Mouse (Mus musculus) midbrain, embryonic 14.5 days (tissue): ENCODE measurements around the gene Slc24a2. TPM values are rescaled to one million over a fixed set of nuclear protein-coding genes. Genes with fewer than 3 reads are reported as not detected.

Experiments
- ATAC-seq: fragments of 200-750 bp; cut with Nextera tagmentation; 2 replicates; pipeline ENCODE4 v1.8.0; 2017; ENCODE audit warnings: moderate number of reproducible peaks, moderate library complexity; ENCODE audit not compliant: low FRiP score, low TSS enrichment
- DNase-seq: peaks from one replicate; pipeline ENCODE4 v3.0.0-alpha.2; 2015
- H3K27ac ChIP-seq: fragments of 300-500 bp; sonication (generic); replicated peaks from 2 replicates; pipeline ENCODE4 v1.5.1; 2014; ENCODE audit warnings: mild to moderate bottlenecking, low read depth, low read length, moderate library complexity
- H3K27me3 ChIP-seq: fragments of 300-500 bp; sonication (generic); 2 replicates; pipeline ENCODE4 v1.6.1; 2014; ENCODE audit warnings: low read length, control low read depth, mixed read lengths; ENCODE audit not compliant: control insufficient read depth, insufficient read depth
- H3K36me3 ChIP-seq: fragments of 300-500 bp; sonication (generic); 2 replicates; pipeline ENCODE4 v1.6.1; 2014; ENCODE audit warnings: low read length, control low read depth; ENCODE audit not compliant: control insufficient read depth, insufficient read depth
- H3K4me1 ChIP-seq: fragments of 300-500 bp; sonication (generic); 2 replicates; pipeline ENCODE4 v1.6.1; 2014; ENCODE audit warnings: mild to moderate bottlenecking, antibody characterized with exemption, low read length, control low read depth; ENCODE audit not compliant: control insufficient read depth, insufficient read depth
- H3K4me2 ChIP-seq: fragments of 300-500 bp; sonication (generic); 2 replicates; pipeline ENCODE4 v1.6.1; 2014; ENCODE audit warnings: mild to moderate bottlenecking, low read length, moderate library complexity
- H3K4me3 ChIP-seq: fragments of 300-500 bp; sonication (generic); replicated peaks from 2 replicates; pipeline ENCODE4 v1.5.1; 2014; ENCODE audit warnings: low read depth, low read length
- H3K9ac ChIP-seq: fragments of 300-500 bp; sonication (generic); replicated peaks from 2 replicates; pipeline ENCODE4 v1.6.1; 2014; ENCODE audit warnings: mild to moderate bottlenecking, low read length, moderate library complexity
- H3K9me3 ChIP-seq: fragments of 300-500 bp; sonication (generic); 2 replicates; pipeline ENCODE4 v1.6.1; 2016; ENCODE audit warnings: low read length, control low read depth, mixed read lengths; ENCODE audit not compliant: control insufficient read depth
- WGBS: fragments of 180-500 bp; shearing (Covaris S2); extraction: QIAGEN DNeasy Blood & Tissue Kit; methylation state at CpG from one replicate; pipeline ENCODE4 v1.1.7; 2014; 5-methylcytosine and 5-hydroxymethylcytosine counted together
- polyA plus RNA-seq: library from polyadenylated mRNA; unstranded; fragments of >200 nt; fragmentation: Nextera tagmentation; extraction: Ambion mirVana; gene quantifications from 2 replicates; pipeline ENCODE4 v1.2.1, GENCODE M21; 2014

Gene Slc24a2
- polyA plus RNA-seq, 1 experiment from 2014 or later = 4.0 TPM

- H3K9ac ChIP-seq = no peak overlapping the region
- H3K36me3 ChIP-seq = no peaks in the 10 kb centered on the region
- ATAC-seq (no peak), DNase-seq (peak; percentile 21)
- no peaks in the 10 kb centered on the region for H3K9me3 ChIP-seq
- peaks cover 6% of the 10 kb centered on the region; the same call in 1 of the 2 replicates for H3K4me1 ChIP-seq
- 56% methylated on average over 3 of the region's 3 CpGs for WGBS
- H3K4me3 ChIP-seq = no peak overlapping the region
- H3K27ac ChIP-seq = 0 out of 2 replicates have a peak overlapping the region, but pooled peaks have one; percentile 5
- no peaks in the 10 kb centered on the region for H3K27me3 ChIP-seq
- H3K4me2 ChIP-seq = no peak overlapping the region
Measured at GRCm38 (mm10) chr4:87210533-87210932, 19.7 kb downstream of the Slc24a2 start.

DNA sequence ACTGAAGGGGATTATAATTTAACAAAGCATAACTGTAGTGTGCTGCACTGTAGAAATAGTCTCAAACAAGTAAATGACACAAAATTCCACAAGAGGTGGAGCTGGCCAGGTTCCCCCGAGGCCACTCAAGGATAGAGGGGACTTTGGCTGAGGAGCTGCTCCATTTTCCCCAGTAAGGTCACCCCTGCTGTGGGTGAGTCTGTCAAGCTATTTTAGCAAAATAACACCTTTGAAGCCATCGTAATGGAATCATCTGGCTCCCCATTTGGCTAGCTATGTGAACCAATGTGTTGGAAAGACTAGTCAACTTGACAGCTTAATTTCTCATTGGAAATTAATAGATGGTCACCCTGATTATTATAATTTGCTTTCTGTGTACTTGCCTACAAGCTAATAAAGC is 28.2 kb downstream of the Slc24a2 start:
- Histone ChIP-seq H3K27ac (no peak overlapping the region), H3K9me3 (no peaks in the 10 kb centered on the region), H3K9ac (no peak overlapping the region), H3K4me2 (no peak overlapping the region), H3K4me3 (no peak overlapping the region), H3K36me3 (no peaks in the 10 kb centered on the region), H3K4me1 (no peaks in the 10 kb centered on the region), H3K27me3 (no peaks in the 10 kb centered on the region)
- ATAC-seq (no peak), DNase-seq (no peak)
- 76% methylated on average over 2 of the region's 2 CpGs for WGBS

- H3K4me2 ChIP-seq = no peak overlapping the region
- no peak overlapping the region for H3K4me3 ChIP-seq
- H3K27ac ChIP-seq = no peak overlapping the region
- H3K36me3 ChIP-seq = no peaks in the 10 kb centered on the region
- H3K4me1 ChIP-seq = no peaks in the 10 kb centered on the region
- WGBS = 90% methylated on average over 3 of the region's 3 CpGs
- H3K9ac ChIP-seq = no peak overlapping the region
- no peak for DNase-seq
- ATAC-seq = no peak
- no peaks in the 10 kb centered on the region for H3K27me3 ChIP-seq
- no peaks in the 10 kb centered on the region for H3K9me3 ChIP-seq
Measured at GRCm38 (mm10) chr4:87201229-87201628, 29.0 kb downstream of the Slc24a2 start.

DNA sequence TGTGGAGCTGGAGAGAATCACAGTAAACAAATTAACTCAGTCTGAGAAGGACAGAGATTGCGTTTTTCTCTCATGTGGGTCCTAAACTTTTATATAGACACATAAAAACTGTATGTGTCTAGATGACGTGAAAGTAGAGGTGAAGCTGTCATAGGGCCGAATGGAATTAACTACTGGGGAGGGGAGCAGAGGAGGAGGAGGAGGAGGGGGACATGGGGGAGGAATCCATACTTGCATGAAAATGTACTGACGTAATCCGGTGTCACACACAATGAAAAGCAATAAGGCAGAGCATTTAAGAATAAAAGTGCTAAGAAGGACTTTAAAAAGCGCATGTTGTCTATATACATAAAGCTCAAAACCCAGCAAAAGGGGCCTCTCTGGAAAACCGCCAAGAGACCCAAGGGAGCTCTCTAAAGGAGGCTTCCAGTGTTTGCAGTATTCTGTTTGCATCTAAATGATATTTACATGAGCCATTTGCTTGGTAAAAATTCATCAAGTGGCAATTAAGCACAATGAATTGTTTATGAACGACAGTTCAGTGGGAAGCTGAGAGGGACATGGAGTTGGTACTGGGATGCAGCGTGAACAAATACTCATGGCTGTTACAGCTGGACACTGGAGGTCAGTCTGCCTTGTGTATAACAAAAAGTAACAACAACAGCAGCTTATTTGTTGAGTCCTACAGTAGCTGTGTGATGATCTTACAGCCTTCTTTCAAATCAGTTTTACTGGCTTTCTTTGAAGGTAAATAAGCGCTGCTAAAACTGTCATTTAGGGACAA is 45.9 kb downstream of the Slc24a2 start:
- 46% methylated on average over 10 of the region's 10 CpGs for WGBS
- DNase-seq (peak; percentile 57), ATAC-seq (no peak)
- H3K9me3 ChIP-seq = no peaks in the 10 kb centered on the region
- H3K4me3 ChIP-seq = no peak overlapping the region
- H3K4me2 ChIP-seq = no peak overlapping the region
- H3K27me3 ChIP-seq = no peaks in the 10 kb centered on the region
- H3K36me3 ChIP-seq = no peaks in the 10 kb centered on the region
- H3K9ac ChIP-seq = no peak overlapping the region
- H3K27ac ChIP-seq = 0 out of 2 replicates have a peak overlapping the region, but pooled peaks have one; percentile 2
- H3K4me1 ChIP-seq = peaks cover 6% of the 10 kb centered on the region

- Histone ChIP-seq H3K27me3 (no peaks in the 10 kb centered on the region), H3K36me3 (no peaks in the 10 kb centered on the region), H3K4me3 (no peak overlapping the region), H3K9ac (no peak overlapping the region), H3K9me3 (no peaks in the 10 kb centered on the region), H3K4me2 (no peak overlapping the region), H3K27ac (no peak overlapping the region), H3K4me1 (no peaks in the 10 kb centered on the region)
- no peak for DNase-seq
- no peak for ATAC-seq
- 75% methylated on average over 3 of the region's 3 CpGs for WGBS
Measured at GRCm38 (mm10) chr4:87177116-87177515, 53.2 kb downstream of the Slc24a2 start.

GRCm38 (mm10) chr4:87163945-87164344 is 66.3 kb downstream of the Slc24a2 start:
- Histone ChIP-seq H3K9me3 (no peaks in the 10 kb centered on the region), H3K9ac (no peak overlapping the region), H3K4me2 (no peak overlapping the region), H3K4me1 (no peaks in the 10 kb centered on the region), H3K4me3 (no peak overlapping the region), H3K36me3 (no peaks in the 10 kb centered on the region), H3K27ac (no peak overlapping the region), H3K27me3 (no peaks in the 10 kb centered on the region)
- DNase-seq (no peak), ATAC-seq (no peak)
- 81% methylated on average over 6 of the region's 6 CpGs for WGBS

DNA sequence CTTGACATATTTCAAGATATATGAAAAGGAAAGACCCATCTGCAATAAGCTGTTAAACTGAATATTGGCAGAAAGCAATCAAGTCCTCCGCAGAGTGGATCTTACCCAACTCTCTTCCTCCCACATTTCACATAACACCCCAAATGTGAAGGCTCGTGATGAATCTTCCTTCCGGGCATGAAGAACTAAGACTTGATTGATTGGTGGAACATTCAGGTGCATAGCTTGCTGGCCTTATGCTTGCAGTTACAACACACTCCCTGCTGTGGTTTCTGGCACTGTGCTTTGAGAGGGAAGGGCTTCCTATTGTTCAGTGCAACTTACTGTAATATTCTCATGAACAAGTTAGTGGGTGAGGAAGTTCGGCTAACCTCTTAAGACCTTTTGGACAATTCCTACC is 72.2 kb downstream of the Slc24a2 start:
- H3K4me1 ChIP-seq = no peaks in the 10 kb centered on the region
- WGBS = 87% methylated on average over 4 of the region's 4 CpGs
- H3K27me3 ChIP-seq = no peaks in the 10 kb centered on the region
- H3K36me3 ChIP-seq = no peaks in the 10 kb centered on the region
- no peaks in the 10 kb centered on the region for H3K9me3 ChIP-seq
- H3K27ac ChIP-seq = no peak overlapping the region
- no peak overlapping the region for H3K4me2 ChIP-seq
- ATAC-seq = no peak
- no peak for DNase-seq
- H3K9ac ChIP-seq = no peak overlapping the region
- no peak overlapping the region for H3K4me3 ChIP-seq

- DNase-seq (no peak), ATAC-seq (no peak)
- H3K4me1 ChIP-seq = no peaks in the 10 kb centered on the region
- no peaks in the 10 kb centered on the region for H3K27me3 ChIP-seq
- no peak overlapping the region for H3K27ac ChIP-seq
- H3K36me3 ChIP-seq = no peaks in the 10 kb centered on the region
- no peak overlapping the region for H3K4me2 ChIP-seq
- whole genome bisulfite sequencing = 82% methylated on average over 7 of the region's 7 CpGs
- H3K9me3 ChIP-seq = no peaks in the 10 kb centered on the region
- no peak overlapping the region for H3K4me3 ChIP-seq
- H3K9ac ChIP-seq = no peak overlapping the region
Measured at GRCm38 (mm10) chr4:87151990-87152389, 78.3 kb downstream of the Slc24a2 start.

- no peak for DNase-seq
- H3K9ac ChIP-seq = no peak overlapping the region
- H3K27me3 ChIP-seq = no peaks in the 10 kb centered on the region
- no peaks in the 10 kb centered on the region for H3K36me3 ChIP-seq
- no peak overlapping the region for H3K4me2 ChIP-seq
- no peak for ATAC-seq
- 86% methylated on average over 2 of the region's 2 CpGs for WGBS
- H3K4me3 ChIP-seq = no peak overlapping the region
- no peaks in the 10 kb centered on the region for H3K9me3 ChIP-seq
- no peak overlapping the region for H3K27ac ChIP-seq
- H3K4me1 ChIP-seq = no peaks in the 10 kb centered on the region
Measured at GRCm38 (mm10) chr4:87149584-87149983, 80.7 kb downstream of the Slc24a2 start.
